Mouse (Mus musculus) intestine, embryonic 14.5 days (tissue): Measurements from ENCODE around the gene Def8. TPM values are rescaled to one million over a fixed set of nuclear protein-coding genes. Genes with fewer than 3 reads are reported as not detected.

Experiments used
- ATAC-seq: fragments of 200-750 bp; cut with Nextera tagmentation; replicated peaks from 2 replicates; pipeline ENCODE4 v1.8.0; 2017; ENCODE audit warnings: low read depth, moderate number of reproducible peaks, moderate TSS enrichment, moderate library complexity; ENCODE audit not compliant: low FRiP score, low TSS enrichment
- DNase-seq: peaks from one replicate; pipeline ENCODE4 v3.0.0-alpha.2; 2018; ENCODE audit warnings: low spot score
- H3K27ac ChIP-seq: fragments of 300-500 bp; sonication (generic); 2 replicates; pipeline ENCODE4 v1.5.1; 2014; ENCODE audit warnings: low read depth, mild to moderate bottlenecking, control low read depth
- H3K27me3 ChIP-seq: fragments of 300-500 bp; sonication (generic); replicated peaks from 2 replicates; pipeline ENCODE4 v1.6.1; 2014; ENCODE audit warnings: low read length, control low read depth; ENCODE audit not compliant: control insufficient read depth, insufficient read depth
- H3K36me3 ChIP-seq: fragments of 300-500 bp; sonication (generic); 2 replicates; pipeline ENCODE4 v1.6.1; 2014; ENCODE audit warnings: low read length, control low read depth; ENCODE audit not compliant: control insufficient read depth, insufficient read depth
- H3K4me1 ChIP-seq: fragments of 300-500 bp; sonication (generic); replicated peaks from 2 replicates; pipeline ENCODE4 v1.6.1; 2014; ENCODE audit warnings: low read length, control low read depth, mixed read lengths; ENCODE audit not compliant: control insufficient read depth, insufficient read depth
- H3K4me2 ChIP-seq: fragments of 300-500 bp; sonication (generic); 2 replicates; pipeline ENCODE4 v1.6.1; 2014; ENCODE audit warnings: low read length
- H3K4me3 ChIP-seq: fragments of 300-500 bp; sonication (generic); 2 replicates; pipeline ENCODE4 v1.5.1; 2014; ENCODE audit warnings: low read depth, low read length, control low read depth, mixed read lengths
- H3K9ac ChIP-seq: fragments of 300-500 bp; sonication (generic); 2 replicates; pipeline ENCODE4 v1.6.1; 2014; ENCODE audit warnings: mild to moderate bottlenecking, low read length
- H3K9me3 ChIP-seq: fragments of 300-500 bp; sonication (generic); 2 replicates; pipeline ENCODE4 v1.6.1; 2016; ENCODE audit warnings: low read length, control low read depth; ENCODE audit not compliant: control insufficient read depth
- WGBS: fragments of 180-500 bp; shearing (Covaris S2); extraction: QIAGEN DNeasy Blood & Tissue Kit; methylation state at CpG from one replicate; pipeline ENCODE4 v1.1.7; 2014; 5-methylcytosine and 5-hydroxymethylcytosine counted together
- polyA plus RNA-seq: library from polyadenylated mRNA; unstranded; fragments of >200 nt; fragmentation: Nextera tagmentation; extraction: Ambion mirVana; gene quantifications from 2 replicates; pipeline ENCODE4 v1.2.1, GENCODE M21; 2014

The Def8 gene
- polyA plus RNA-seq, 1 experiment from 2014 or later: 32.6 TPM

GRCm38 (mm10) chr8:123389026-123389425 is 34.3 kb upstream of the Def8 start:
- no peak for ATAC-seq
- no peak for DNase-seq
- Histone ChIP-seq H3K27ac (no peak overlapping the region), H3K4me3 (no peak overlapping the region), H3K9me3 (no peaks in the 10 kb centered on the region), H3K27me3 (no peaks in the 10 kb centered on the region), H3K9ac (no peak overlapping the region), H3K4me2 (no peak overlapping the region), H3K4me1 (no peaks in the 10 kb centered on the region), H3K36me3 (peaks cover 98% of the 10 kb centered on the region)
- WGBS: 96% methylated on average over 7 of the region's 7 CpGs

- 92% methylated on average over 13 of the region's 13 CpGs for WGBS
- no peak overlapping the region for H3K4me2 ChIP-seq
- ATAC-seq (no peak), DNase-seq (no peak)
- H3K27me3 ChIP-seq: no peaks in the 10 kb centered on the region
- H3K9me3 ChIP-seq: no peaks in the 10 kb centered on the region
- H3K4me1 ChIP-seq: no peaks in the 10 kb centered on the region
- H3K27ac ChIP-seq: no peak overlapping the region
- no peak overlapping the region for H3K9ac ChIP-seq
- no peak overlapping the region for H3K4me3 ChIP-seq
- H3K36me3 ChIP-seq: peaks cover 100% of the 10 kb centered on the region
Observed at GRCm38 (mm10) chr8:123398308-123398707, 25.0 kb upstream of the Def8 start.

GRCm38 (mm10) chr8:123401936-123402335 is 21.4 kb upstream of the Def8 start:
- ATAC-seq (no peak), DNase-seq (no peak)
- H3K9ac ChIP-seq: no peak overlapping the region
- 86% methylated on average over 9 of the region's 9 CpGs for WGBS
- H3K36me3 ChIP-seq: peaks cover 67% of the 10 kb centered on the region
- no peak overlapping the region for H3K4me2 ChIP-seq
- no peaks in the 10 kb centered on the region for H3K9me3 ChIP-seq
- no peaks in the 10 kb centered on the region for H3K27me3 ChIP-seq
- H3K4me3 ChIP-seq: no peak overlapping the region
- H3K27ac ChIP-seq: no peak overlapping the region
- H3K4me1 ChIP-seq: no peaks in the 10 kb centered on the region

- no peak for ATAC-seq
- 90% methylated on average over 9 of the region's 9 CpGs for WGBS
- no peak for DNase-seq
- Histone ChIP-seq H3K4me2 (no peak overlapping the region), H3K27me3 (0 out of 2 replicates have a peak, but pooled peaks cover under 1% of the 10 kb centered on the region), H3K4me3 (no peak overlapping the region), H3K9ac (no peak overlapping the region), H3K4me1 (no peaks in the 10 kb centered on the region), H3K27ac (no peak overlapping the region), H3K9me3 (no peaks in the 10 kb centered on the region), H3K36me3 (peaks cover 58% of the 10 kb centered on the region)
Observed at GRCm38 (mm10) chr8:123402730-123403326, 20.5 kb upstream of the Def8 start.

GRCm38 (mm10) chr8:123404521-123404920 is 18.8 kb upstream of the Def8 start:
- Histone ChIP-seq H3K27ac (no peak overlapping the region), H3K4me2 (no peak overlapping the region), H3K9ac (no peak overlapping the region), H3K36me3 (peaks cover 41% of the 10 kb centered on the region), H3K4me1 (no peaks in the 10 kb centered on the region), H3K4me3 (no peak overlapping the region), H3K27me3 (peaks cover 13% of the 10 kb centered on the region), H3K9me3 (no peaks in the 10 kb centered on the region)
- WGBS: 52% methylated on average over 8 of the region's 8 CpGs
- ATAC-seq (no peak), DNase-seq (no peak)

- Histone ChIP-seq H3K36me3 (peaks cover 19% of the 10 kb centered on the region), H3K9me3 (no peaks in the 10 kb centered on the region), H3K4me2 (no peak within 1 kb of the TSS), H3K4me3 (no peak within 1 kb of the TSS), H3K27me3 (peaks cover 36% of the 10 kb centered on the region), H3K27ac (no peak within 1 kb of the TSS), H3K4me1 (no peaks in the 10 kb centered on the region), H3K9ac (no peak within 1 kb of the TSS)
- no peak for ATAC-seq
- peak; percentile 75 for DNase-seq
- WGBS: 10% methylated on average over 4 of the region's 4 CpGs
Observed at GRCm38 (mm10) chr8:123406786-123407185, 16.5 kb upstream of the Def8 start, which contains the start of gene Mc1r. Gene Mc1r, plus strand, starts transcription at chr8:123407107.

- 93% methylated on average over 13 of the region's 13 CpGs for WGBS
- Histone ChIP-seq H3K4me2 (no peak overlapping the region), H3K9ac (no peak overlapping the region), H3K27ac (no peak overlapping the region), H3K4me1 (no peaks in the 10 kb centered on the region), H3K9me3 (no peaks in the 10 kb centered on the region), H3K4me3 (no peak overlapping the region), H3K36me3 (peaks cover 11% of the 10 kb centered on the region), H3K27me3 (peaks cover 44% of the 10 kb centered on the region)
- DNase-seq (no peak), ATAC-seq (no peak)
Observed at GRCm38 (mm10) chr8:123407612-123408011, 15.7 kb upstream of the Def8 start.

- Histone ChIP-seq H3K4me1 (no peaks in the 10 kb centered on the region), H3K36me3 (no peaks in the 10 kb centered on the region), H3K4me3 (no peak overlapping the region), H3K9ac (no peak overlapping the region), H3K27ac (no peak overlapping the region), H3K4me2 (no peak overlapping the region), H3K9me3 (no peaks in the 10 kb centered on the region), H3K27me3 (peaks cover 56% of the 10 kb centered on the region)
- ATAC-seq (no peak), DNase-seq (no peak)
- 69% methylated on average over 9 of the region's 9 CpGs for WGBS
Observed at GRCm38 (mm10) chr8:123408586-123409544, 14.5 kb upstream of the Def8 start.
